Mouse (Mus musculus): Measurements from ENCODE around the gene Ankrd2. TPM values are rescaled to one million over a fixed set of nuclear protein-coding genes. Genes with fewer than 3 reads are reported as not detected.

Ankrd2 gene
- 100 to 1,000 TPM; 131 to 242 (median 170) TPM for total RNA-seq (2022)

DNA sequence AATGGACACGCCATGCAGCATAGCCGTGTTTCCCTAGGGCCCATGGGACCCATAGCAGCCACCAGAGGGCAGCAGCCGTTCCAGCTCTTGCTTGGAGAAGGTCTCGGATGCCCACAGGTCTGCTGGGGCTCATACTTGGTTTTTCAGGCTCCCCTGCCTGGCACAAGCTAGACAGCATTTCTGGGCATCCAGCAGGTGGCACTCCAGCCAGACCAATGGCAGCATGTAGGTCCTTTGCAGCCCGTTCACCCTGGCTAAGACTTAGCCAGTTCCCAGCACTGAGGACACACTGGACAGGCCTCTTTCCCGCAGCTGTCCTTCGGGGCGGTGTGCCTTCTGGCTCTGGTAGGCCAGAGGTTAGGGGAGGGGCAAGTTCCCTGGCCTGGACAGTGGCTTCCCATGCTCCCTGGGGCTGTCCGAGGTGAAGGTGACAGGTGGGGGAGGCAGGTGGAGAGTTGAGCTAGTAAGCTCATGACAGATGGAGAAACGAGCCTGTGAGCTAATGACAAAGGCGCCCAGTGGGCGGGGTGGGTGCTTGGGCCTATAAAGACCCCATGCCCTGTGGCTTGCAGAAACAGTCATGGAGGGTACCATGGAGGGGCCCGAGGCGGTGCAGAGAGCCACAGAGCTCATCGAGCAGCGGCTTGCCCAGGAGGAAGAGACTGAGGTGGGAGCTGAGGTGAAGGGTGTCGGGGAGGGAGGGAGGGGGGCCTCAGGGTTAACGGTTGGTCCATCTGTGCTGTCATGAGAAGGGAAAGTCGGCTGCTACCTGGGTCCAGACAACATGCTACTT, at the start of gene Ankrd2:
TSS of gene Ankrd2 (plus strand) at position 545 of the 793 bp plus-strand sequence.
- DNase-seq (ENCODE audit: low spot score in 2 of 2), result peak; percentile 76 to 81

DNA sequence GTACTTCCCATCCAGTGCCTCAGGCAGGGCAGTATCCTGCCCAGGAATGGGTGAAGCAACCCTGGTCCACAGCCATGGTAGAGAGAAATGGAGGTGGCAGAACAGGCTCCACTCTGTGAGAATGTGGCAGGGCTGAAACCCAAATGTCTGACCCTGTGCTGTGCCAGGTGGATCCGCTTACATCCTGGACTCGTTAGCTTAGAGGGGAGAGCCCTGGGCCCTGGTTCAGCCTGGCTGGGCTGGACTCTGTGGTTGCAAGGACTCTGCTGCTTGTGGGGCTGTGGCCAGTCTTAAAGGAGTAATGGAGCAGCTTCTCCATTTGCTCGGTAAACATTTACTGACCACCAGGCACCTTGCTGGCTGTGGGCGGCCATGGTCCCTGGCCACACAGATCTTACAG, 48.6 kb upstream of the Ankrd2 start:
- peak; percentile 59 to 76 for DNase-seq (ENCODE audit: low spot score in 2 of 2)

DNA sequence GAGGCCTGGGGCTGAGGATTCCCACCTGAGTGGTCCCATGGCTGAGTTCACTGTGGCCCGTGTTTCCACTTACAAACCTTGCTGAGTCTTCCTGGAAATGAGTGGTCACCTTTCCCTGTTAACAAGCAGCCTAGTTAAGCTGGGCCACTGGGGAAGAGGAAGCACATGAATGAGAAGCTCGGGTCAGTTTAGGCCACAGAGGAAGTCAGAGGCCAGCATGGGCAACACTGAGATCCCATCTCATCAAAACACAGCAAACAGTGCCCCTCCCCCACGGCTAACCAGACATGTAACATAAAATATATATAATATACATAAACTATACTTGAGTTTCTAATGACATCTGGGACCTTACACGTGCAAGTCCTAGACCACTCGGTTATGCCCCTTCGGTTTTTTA, 46.0 kb upstream of the Ankrd2 start:
- no peak for DNase-seq (ENCODE audit: low spot score in 2 of 2)

DNA sequence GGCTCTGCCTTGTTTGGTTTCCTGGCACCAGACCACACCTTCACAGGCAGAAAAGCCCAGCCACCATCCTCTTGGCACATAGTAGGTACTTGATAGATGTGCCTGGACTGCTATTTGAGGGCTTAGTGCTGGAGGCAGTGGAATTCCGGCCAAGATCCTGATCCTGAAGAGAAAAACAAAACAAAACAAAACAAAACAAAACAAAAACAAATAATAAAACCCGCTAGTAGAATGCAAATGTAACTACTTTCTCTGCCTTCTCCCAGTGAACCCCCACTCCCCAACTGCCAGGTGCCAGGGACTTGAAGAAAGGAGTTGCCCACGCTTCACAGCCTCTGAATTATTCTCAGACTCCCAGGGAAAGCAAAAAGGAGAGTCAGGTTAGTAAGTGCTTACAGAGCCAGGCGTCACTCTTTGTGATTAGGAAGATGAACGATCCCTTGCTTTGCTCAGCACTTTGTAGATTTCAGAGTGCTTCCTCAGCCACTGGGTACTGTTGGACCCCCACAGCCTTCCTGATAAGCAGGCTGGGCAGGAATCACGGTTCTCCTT, 43.8 kb upstream of the Ankrd2 start:
- DNase-seq (ENCODE audit: low spot score in 2 of 2), result no peak

DNA sequence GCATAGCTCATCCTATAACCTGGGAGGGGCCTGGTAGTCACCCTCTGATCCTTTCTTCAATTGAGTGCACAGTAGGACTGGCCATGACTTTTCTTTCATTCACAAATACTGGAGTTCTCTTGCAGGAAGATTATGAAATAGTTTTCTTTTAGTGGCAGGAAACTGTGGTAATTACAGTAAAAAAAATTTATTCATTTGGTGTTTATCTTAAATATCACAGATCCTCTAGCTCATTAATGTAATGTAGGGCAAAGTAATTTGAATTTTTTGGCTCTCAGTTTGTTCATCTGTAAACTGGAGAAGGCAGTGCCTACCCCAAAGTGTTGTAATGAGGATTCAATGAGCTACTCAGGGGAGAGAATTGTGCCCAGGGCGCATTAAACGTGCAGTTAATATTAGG, 42.8 kb upstream of the Ankrd2 start:
- no peak for DNase-seq (ENCODE audit: low spot score in 2 of 2)

DNA sequence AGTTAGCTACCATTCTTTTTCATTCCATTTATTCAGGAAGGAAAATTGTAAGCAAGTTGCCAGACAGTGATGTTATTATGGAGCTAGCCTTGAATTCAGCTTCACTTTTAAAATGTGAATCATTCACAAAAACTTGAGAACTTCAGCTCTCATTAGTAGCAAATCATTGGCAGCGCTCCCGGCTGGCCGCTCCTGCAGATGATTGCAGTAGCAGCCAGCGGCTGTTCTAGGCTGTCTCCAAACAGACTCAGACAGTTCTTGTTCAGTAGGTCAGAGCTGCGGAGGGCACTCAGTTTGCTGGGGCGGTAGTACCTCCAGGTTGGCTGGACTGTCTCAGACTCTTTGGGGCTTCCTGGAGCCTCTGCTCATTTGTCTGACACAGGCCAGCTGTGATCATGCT, 42.3 kb upstream of the Ankrd2 start:
- DNase-seq (ENCODE audit: low spot score in 2 of 2), result peak; percentile 77 to 79

DNA sequence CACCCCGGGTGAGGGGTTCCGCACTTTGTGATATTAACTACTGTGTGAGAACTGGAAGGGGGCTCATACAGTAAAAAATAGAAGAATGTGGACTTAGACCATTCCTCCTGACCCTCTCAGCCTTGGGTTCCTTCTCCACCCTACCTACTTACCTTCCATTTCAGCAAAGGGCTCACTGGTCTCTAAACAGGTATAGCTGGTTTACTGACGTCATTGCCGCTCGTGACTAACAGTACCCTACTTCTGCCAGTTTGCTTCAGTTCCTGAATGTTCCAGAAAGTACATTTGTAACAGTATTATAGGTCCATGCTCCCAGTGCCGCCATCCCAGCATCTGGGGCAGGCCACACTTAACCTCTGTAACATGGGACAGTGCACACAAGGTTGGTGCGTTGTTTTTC, 41.8 kb upstream of the Ankrd2 start:
- DNase-seq (ENCODE audit: low spot score in 2 of 2), result no peak

DNA sequence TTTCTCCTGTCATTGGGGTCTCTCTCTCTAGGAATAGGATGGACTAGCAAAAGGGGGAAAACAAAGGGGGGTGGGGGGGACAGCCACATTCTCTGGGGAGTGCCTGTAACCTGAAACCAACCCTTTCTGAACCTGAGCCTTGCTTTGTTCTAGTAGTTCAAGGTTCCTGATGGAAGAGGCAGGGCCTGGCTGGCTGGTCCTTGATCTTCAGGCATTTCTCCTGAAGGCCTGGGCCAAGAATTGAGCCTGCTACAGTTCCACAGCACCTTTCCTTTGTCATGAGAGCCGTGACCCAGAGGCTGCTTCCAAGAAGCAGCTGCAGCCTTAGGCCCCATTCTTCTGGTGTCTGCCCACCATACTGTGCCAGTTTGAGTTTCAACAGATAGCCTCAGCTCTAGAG, 40.3 kb upstream of the Ankrd2 start:
- no peak for DNase-seq (ENCODE audit: low spot score in 2 of 2)

DNA sequence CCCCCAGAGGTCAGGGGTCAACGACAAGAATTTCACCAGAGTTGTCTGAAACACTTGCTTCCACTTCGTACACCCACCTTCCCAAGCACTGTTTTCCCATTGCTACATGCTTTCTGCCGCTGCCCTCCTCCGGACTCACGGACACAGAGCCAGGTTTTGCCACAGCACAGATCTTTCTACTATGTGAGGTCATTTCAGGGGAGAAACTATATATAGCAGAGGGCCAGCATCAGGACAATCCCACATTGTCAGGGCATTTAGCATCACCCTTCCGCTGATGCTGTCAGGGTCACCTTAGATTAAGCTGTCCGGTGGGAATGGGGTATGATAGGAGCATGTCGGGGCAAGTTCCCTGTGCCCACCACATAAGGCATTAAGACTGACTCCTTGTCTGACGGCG, 38.7 kb upstream of the Ankrd2 start:
- no peak for DNase-seq (ENCODE audit: low spot score in 2 of 2)

DNA sequence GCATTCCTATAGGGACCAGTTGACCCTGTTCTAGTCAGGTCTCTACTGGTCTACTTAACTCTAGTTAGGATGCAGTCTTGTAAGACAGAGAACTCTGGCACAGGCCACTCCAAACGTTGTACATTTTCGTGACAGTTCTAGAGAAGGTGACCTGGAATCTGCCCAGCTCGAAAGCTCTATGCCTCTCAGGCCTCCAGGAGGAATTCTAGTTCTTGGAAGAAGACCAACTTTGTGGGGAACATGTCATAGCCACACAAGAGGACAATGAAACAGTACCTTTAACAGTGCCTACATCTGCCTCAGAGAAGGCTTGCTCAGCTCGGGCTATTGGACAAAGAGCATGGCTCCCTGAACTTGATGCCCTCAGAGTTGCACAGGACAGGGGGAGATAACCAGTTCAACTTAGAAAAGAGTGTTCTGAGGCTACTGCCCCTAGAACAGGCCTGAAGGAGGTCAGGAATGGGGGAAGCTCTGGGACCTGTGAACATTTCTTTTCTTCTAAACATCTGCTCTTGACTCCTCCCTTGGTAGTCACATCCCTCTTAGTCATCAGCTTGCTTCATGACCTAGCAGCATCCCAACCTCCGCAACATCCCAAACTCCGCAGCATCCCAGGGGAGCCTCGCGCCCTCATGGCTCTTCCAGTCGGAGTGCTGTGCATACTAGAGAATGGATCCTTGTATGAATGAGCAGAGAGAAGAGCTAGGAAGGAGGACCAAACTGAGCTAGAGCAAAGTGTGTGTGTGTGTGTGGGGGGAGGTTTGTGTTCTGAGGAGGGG, 36.8 kb upstream of the Ankrd2 start:
- DNase-seq (ENCODE audit: low spot score in 2 of 2), result no peak

DNA sequence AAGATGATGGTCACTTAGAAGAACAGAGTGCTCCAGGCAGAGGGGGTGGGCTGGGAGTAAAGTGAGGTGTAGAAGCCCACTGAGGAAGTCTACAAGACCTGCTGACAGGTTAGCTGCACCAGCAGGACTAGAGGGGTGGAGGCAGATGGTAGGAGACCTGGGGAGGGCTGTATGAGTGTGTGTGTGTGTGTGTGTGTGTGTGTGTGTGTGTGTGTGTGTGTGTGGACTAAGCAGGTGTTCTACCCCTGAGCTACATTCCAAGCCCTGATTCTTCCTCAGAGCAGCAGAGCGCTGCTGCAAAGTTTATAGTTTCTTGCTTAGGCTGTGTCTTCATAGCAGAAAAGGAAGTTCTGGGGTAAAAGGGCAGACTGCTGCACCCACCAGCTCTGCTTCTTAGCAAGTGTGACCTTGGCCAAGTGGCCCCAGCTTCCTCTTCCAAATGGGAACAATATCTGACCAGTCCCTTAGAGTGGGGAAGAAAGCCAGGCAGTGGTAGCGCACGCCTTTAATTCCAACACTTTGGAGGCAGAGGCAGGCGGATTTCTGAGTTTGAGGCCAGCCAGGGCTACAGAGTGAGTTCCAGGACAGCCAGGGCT, 36.0 kb upstream of the Ankrd2 start:
- DNase-seq (ENCODE audit: low spot score in 2 of 2), result no peak

DNA sequence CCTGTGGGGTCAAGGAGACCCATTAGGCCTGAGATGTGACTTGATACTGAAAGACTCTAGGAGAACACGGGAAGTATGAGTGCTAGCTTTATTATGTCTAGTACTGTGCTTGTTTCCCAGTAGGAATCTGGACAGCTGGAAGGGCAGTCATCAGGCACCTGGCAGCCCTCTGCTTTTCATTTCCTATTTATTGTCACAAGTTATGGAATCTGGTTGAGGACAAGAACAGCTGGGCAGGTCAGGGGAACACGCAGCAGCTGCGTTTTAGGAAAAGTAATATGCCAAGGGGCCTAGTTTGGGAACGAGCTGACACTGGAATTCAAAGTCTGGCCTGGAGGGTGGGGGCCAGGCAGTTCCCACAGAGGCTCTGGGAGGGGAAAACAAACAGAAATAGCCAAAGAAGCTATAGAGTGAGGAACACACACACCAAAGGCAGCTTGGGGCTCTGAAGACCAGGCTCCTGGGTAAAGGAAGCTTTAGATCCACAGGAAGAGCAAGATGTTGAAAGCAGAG, 35.3 kb upstream of the Ankrd2 start:
- no peak for DNase-seq (ENCODE audit: low spot score in 2 of 2)

DNA sequence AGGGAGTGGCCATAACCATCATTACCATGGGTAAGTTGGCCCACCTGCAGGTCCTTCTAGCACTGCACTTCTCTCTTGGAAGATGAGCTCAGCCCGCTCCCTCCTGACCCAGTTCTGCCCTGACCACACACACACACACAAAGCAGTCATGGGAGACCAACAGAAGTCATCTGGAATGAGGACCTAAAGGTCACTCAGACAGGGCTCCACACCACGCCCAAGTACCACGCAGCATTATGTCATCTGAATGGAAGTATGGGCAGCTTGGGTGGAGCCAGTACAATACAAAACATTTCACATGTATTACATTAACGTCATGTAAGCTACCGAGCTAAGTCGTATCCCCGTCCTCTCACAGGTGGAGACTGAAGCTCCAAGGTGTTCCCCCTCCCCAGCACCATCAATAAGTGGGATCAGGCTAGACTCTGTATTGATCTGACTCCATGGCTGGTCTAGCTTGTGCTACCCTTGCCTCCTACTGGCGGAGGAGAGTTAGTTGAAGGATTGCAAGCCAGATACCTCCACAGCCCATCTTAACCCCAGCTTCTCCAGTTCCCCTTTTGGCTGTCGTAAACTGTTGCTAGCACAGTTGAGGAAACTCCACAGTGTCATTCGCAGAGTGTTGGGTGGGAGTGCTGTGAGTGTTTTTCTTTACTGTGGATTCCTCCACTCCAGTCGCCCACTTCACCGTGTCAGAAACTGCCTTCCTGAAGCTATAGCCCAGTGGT, 34.4 kb upstream of the Ankrd2 start:
- no peak for DNase-seq (ENCODE audit: low spot score in 2 of 2)

DNA sequence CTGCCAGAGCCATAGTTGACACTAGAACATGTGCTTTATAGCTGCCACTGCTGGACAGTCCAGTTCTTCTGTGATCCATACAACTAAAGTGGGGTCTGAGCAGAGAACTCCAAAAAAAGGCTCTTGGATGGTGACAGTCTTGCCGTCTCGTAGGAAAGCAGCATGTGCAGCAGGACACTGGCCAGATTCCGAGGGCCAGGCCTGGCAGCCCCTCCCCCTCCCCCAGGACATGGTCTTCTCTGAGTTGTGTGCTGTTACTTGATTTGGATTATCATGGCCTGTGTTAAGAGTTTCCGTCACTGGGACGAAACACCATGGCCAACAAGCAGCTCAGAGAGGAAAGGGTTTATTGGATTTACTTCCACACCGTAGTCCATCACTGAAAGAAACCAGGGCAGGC, 31.5 kb upstream of the Ankrd2 start:
- no peak for DNase-seq (ENCODE audit: low spot score in 2 of 2)

DNA sequence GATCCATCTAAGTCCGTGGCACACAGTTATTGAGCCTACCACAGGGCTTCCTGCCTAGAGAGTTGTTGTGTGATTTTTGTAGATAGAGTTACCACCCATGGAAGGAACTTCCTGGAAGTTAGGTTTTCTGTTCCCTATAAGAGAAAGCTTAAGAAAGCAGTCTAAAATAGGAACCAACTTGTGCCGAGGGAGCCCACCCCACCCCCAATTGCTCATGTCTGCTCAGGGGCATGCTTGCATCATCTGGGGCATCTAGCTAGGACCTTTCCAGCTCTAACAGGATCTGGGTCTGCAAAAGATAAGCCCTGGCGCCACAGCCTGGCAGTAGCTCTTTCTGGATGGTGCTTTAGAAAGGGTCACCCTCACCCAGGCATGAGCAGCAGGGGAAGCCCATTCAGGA, 30.2 kb upstream of the Ankrd2 start:
- no peak for DNase-seq (ENCODE audit: low spot score in 2 of 2)

DNA sequence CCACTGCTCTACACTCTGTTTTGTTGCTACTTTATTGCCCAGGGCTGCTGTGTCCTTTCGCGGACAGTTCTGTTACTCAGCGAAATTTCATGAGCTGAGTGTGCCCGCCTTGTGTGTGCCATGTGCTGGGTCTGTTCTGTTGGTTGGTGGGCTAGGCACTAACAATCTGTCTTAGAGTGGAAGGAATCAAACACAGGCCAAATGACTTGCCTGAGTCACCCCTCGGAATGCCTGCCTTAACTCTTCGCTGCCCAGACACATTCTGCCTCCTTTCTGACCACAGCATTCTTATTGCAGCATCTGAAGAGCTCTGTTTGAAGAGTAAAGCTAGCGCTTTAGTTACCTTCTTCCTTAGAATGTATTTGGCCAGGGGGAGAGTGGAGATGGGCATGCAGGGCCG, 29.2 kb upstream of the Ankrd2 start:
- no peak for DNase-seq (ENCODE audit: low spot score in 2 of 2)

DNA sequence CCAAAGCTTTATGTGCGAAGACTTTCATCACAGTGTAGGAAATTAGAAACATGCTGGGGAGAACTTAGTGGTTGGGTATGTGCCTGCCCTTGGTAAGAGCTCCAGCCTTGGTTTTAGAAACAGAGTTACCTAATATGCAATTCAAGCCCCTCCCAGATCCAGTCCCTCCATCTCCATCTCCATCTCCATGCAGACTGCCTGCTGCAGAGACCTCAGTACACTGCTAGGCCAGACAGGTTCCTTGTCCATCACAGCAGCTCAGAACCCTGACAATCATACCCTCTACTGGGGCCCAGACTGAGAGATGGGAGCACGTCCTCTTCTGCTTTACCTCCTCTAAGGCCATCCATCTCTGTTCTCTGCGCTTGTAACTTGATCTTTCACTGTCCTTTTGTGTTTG, 27.2 kb upstream of the Ankrd2 start:
- no peak for DNase-seq (ENCODE audit: low spot score in 2 of 2)

DNA sequence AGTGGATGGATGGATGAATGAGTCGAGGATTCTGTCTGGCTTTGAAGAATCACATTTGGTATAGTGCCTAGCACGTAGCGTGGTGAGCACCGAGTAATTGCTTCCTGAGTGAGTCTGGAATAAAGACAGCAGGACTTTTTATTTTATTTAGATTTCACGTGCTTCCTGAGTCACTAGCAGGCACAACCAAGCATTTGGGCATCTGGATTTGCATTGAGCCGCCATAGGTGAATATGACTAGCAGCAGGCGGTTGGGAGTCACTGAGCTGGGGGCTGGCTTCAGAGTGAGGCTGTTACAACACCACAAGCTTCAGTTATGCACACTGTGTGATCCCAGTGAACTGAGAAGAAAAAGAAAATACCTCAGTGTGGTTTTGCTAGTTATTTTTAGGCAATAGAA, 26.7 kb upstream of the Ankrd2 start:
- no peak for DNase-seq (ENCODE audit: low spot score in 2 of 2)

DNA sequence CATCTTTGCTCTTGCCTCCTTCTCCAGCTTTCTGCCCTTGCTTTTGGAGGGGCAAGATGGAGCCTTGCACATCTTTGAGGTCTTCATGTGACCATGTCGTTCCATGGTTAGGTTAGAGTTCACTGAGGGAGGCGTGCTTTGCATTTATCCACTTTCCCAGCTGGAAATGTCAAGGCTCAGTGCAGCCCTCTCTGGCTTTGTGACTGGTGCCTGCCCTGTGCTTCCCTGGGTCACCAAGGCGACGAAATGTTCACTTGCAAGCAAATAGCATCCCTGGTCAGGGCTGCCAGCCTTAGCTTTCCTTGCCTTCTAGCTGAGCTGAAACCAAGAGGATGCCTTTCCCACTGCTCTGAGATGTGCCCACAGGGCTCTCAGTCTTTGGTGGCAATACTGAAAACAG, 25.4 kb upstream of the Ankrd2 start:
- no peak for DNase-seq (ENCODE audit: low spot score in 2 of 2)

DNA sequence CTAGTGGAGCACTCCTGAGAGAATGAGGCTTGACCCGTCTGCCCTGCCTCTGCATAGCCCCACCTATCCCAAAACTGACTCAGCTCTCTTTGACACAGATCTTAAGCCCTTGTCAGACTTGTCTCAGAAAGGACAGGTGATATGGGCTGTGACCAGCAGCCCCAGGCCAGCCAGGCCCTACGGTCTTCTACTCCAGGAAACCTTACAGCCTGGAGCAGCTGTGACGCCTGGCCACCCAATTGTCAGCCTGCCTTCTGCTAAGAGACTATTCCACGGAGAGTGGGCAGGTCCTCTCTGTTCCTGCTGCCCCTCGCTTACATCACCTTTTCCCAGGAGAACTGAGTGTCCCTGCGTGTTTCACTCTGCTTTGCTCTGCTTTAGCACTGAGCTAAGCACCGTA, 24.7 kb upstream of the Ankrd2 start:
- DNase-seq (ENCODE audit: low spot score in 2 of 2), result no peak

DNA sequence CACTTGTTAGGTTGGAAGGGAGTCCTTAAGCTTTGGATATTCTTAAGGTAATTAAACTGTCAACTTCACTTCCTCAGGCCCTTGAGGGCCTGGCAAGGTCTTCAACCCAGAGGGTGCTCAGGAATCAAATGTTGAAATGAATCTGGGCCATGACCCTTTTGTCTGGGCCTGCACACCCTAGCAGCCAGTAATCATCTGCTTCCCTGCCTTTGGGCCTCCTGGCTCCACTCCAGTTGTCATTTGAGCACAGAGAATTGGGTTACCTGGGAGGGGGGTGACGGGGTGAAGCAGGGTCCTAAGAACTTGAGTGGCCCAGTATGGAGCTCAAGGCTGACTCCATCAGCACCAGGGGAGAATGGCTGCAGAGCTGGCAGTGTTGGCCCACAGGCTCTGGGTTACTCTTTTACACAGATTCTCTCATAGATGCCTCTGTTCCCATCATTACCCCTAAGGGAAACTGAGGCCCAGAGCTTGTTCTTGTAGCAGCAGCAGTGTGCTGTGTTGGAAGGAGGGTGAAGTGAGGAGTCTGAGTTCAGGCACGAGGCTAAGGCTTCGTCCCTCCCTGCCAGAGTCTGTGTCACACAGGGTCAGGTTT, 21.5 kb upstream of the Ankrd2 start:
- peak; percentile 36 to 60 for DNase-seq (ENCODE audit: low spot score in 2 of 2)

Data from gastrocnemius, adult 8-10 months (tissue).